18 mouse cellular contexts compared by ENCODE assay signal in genomic region chr5:101876185-101876584, GRCm38 (mm10).
"Had no signal": no experiment of that assay in that cellular context is flagged by ENCODE, and none has a peak within 500 bp of the region (broad histone marks: within the 10 kb centered on the region; RNA-seq: fewer than 3 reads in every experiment).

No protein-coding gene starts in this region.

- H3K27ac ChIP-seq: limb, embryonic 12.5 days; limb, embryonic 15.5 days; liver, embryonic 14.5 days; midbrain, embryonic 10.5 days; midbrain, embryonic 13.5 days had no signal

- ATAC-seq: inflammation-experienced regulatory T-cells, adult 6 months; intestine, embryonic 16.5 days; liver, postnatal 0 days; midbrain, embryonic 13.5 days; midbrain, embryonic 16.5 days had no signal

- DNase-seq: kidney, adult 18-20 months; kidney, adult 9 months; kidney, postnatal 25 days; left cerebral cortex, postnatal 4 days; liver, postnatal 0 days; thymus, adult 18-20 months; thymus, postnatal 14 days; thymus, postnatal 4 days had no signal

- H3K9me3 ChIP-seq: limb, embryonic 12.5 days; limb, embryonic 15.5 days; megakaryocyte, embryonic 14.5 days; midbrain, embryonic 10.5 days; midbrain, embryonic 13.5 days had no signal

- H3K4me2 ChIP-seq: limb, embryonic 12.5 days; limb, embryonic 15.5 days; liver, embryonic 11.5 days; midbrain, embryonic 13.5 days had no signal

- H3K27me3 ChIP-seq: limb, embryonic 12.5 days; limb, embryonic 15.5 days; megakaryocyte, embryonic 14.5 days; midbrain, embryonic 13.5 days had no signal

- H3K4me3 ChIP-seq: limb, embryonic 12.5 days; limb, embryonic 15.5 days; megakaryocyte, embryonic 14.5 days; midbrain, embryonic 10.5 days; midbrain, embryonic 13.5 days had no signal

- H3K9ac ChIP-seq: limb, embryonic 12.5 days; limb, embryonic 15.5 days; liver, embryonic 14.5 days; liver, postnatal 0 days; midbrain, embryonic 13.5 days had no signal

- H3K4me1 ChIP-seq: limb, embryonic 12.5 days; limb, embryonic 15.5 days; megakaryocyte, embryonic 14.5 days; midbrain, embryonic 10.5 days; midbrain, embryonic 13.5 days had no signal
